Mouse (Mus musculus) R1 (cell line): ENCODE results near the gene Rras2.
A peak's percentile ranks its signal among the peaks of the same experiment; 100 is the strongest.

Experiments
- DNase-seq: peaks from one replicate; pipeline ENCODE4 v3.0.0-alpha.2; 2018; ENCODE audit warnings: low read depth, low spot score

The Rras2 gene

GRCm38 (mm10) chr7:114071851-114072616, 45.5 kb downstream of the Rras2 start:
- no peak for DNase-seq

- no peak for DNase-seq
Measured at GRCm38 (mm10) chr7:114071395-114071794, 46.2 kb downstream of the Rras2 start.

DNA sequence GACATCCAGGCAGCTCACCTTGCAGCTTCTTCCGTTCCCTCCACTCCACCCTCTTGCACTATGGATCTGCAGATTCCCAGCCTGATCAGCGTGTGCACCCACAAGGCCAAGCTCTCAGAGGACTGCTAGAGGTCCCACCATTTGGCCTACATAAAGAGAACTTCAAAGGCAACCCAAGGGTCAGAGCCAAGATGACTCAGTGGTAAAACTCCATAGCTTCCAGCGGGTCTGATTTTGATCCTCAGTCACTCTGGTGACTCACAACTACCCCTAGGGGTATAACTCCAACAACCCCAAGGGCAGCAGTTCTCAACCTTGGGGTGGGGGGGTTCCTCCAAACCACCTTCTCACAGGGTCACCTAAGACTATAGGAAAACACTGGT, 47.1 kb downstream of the Rras2 start:
- DNase-seq: no peak

DNA sequence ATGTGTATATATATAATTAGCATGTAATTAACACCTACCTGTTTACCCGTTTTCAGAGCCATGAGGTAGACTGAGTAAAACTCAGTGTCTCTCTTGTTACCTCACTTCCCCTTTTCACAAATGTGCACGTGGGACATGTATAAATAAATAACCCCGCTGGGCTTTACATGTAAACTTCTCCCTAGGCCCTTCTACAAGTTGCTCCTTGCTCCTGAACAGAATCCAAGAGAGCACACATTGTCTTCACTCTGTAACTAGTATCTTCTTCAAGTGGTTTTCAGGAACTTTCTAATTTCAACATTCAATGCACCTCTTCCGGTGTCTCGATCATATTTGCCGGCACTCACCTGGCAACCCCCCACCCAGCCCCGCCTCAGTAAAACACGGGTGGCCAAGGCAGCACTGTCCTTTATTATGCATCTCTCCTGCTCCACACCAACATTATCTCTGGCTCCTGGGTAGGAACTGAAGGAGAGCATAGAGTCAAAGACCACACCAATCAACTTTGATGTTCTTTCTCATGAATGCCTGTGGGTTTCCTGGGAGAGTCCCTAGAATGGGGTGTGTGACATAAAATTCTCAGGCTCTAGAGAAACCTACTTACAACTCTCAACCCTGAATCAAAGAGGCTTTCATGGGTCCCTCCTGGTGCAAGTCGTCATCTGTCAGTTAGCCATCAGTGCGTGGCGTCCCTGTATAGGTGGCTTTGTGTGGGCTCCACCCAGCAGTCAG, 47.7 kb downstream of the Rras2 start:
- no peak for DNase-seq

DNA sequence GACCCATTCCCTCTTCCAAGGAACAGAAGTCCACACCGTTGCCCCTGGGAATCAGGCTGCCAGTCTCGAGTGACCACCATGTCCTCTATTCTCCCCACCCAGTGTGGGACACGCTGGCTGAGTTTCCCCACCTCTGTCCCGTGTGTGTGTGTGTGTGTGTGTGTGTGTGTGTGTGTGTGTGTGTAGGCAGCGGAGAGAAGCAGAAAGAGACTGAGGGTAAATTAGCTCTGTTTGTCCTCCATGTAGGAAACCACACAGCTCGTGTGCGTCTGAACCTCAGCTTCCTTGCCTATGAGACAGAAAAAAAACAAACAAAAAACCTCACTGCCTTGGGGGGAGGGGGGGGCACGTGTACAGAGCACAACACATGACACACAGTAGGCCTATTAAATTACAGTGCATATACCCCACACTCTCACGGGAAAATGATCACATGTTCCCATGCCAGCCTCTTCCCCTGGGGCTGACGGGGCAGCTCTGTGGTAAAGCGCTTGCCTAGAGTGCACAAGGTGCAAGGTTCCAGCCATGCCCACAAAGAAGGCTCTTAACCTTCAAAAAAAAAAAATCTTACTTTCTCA, 48.5 kb downstream of the Rras2 start:
- DNase-seq: no peak

DNA sequence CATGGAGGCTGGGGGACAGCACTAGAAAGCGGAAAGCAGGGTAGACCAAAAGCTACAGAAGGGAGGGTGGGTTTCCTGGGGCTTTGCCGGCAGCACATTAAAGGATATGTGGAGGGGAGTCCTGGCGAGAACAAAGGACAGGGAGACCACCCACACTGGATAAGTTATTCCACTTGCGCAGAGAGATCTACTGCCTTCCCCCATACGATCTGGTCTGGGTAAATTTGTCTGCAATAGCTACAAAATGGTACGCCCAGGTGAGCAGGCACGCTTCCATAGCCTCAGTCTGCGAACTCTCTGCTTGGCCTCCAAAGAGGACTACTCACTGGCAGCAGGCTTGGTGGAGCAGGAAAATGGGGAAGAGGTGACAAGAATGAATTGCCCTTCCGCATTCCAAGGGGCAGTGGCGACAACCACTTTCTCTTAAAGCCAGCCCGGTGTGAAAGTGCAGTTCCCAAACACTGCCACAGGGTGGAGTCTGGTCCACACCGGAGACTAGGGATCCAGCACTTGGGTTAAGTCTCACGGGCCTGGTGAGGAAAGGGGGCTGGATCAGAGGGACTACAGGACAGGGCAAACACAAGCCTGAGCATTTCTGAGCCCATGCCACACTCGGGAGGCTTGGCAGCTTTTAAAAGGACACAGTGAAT, 50.9 kb downstream of the Rras2 start:
- peak; percentile 88 for DNase-seq

GRCm38 (mm10) chr7:114065407-114066185, 52.0 kb downstream of the Rras2 start:
- DNase-seq: no peak

GRCm38 (mm10) chr7:114063966-114064365, 53.6 kb downstream of the Rras2 start:
- no peak for DNase-seq

DNA sequence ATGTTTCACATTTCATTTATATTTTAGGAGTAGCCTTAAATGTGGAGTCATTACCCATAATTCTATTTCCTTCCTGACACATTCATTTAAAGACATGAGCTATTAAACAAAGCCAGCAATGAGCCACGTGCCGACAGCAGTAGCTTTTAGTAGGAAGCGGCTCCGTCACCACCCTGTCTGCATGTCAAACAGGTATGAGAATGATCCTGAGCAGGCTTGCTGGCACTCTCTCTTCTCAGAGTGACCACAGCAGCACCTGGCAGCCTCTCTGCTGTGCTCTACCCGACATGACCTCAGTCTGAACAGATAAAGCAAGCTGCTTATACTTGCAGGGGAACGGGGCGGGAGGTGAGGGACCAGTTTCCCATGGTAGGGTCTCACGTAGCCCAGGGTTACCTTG, 54.0 kb downstream of the Rras2 start:
- no peak for DNase-seq

GRCm38 (mm10) chr7:114062451-114062850, 55.1 kb downstream of the Rras2 start:
- no peak for DNase-seq

GRCm38 (mm10) chr7:114060445-114060844, 57.1 kb downstream of the Rras2 start:
- peak; percentile 78 for DNase-seq

- no peak for DNase-seq
Measured at GRCm38 (mm10) chr7:114058927-114059441, 58.6 kb downstream of the Rras2 start.

GRCm38 (mm10) chr7:114058166-114058565, 59.4 kb downstream of the Rras2 start:
- no peak for DNase-seq

DNA sequence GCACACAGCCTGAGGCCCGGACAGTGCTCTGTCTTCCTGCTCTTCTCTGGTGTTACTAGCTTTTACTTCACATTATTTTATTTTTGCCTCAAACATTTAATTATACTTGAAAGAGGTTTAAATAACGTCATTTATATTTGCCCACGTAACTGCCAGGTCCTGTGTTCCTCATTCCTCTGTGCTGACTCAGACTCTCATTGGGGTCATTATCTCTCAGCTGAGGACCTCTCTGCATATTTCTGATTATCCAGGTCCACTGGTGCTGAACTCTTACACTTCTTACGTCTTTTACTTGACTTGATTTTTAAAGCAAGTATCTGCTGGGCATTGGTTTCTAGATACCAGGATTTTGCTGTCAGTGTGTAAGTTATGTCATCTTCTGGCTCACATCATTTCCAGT, 63.9 kb downstream of the Rras2 start:
- DNase-seq: no peak

- no peak for DNase-seq
Measured at GRCm38 (mm10) chr7:114045814-114046213, 71.8 kb downstream of the Rras2 start.

DNA sequence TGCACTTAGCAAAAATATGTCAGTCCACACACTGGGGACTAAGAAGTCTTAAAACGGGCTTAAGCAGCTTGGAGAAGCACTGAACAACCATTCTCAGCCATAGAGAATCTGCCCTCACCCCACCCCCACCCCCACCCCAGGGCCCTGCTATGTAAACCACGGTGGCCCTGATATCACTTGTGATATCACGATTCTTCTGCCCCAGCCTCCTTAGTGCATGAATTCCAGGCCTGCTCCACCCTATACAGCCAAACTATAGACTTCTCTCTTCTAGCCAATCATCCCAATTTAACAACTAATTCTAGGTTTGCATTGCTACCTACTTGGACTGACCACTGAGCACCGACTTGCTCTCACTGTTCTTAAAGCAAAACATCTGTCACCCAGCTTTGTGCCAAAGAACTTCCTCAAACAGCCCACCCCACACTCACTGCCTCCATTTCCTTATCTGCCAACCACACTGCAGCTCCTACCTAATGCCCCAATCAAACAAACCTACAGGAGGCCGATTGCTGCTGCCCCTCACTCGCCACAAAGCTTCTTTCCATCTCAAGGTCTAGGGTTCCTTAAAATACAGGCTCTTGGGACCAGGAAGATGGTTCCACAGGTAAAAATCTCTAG, 73.5 kb downstream of the Rras2 start:
- no peak for DNase-seq

- DNase-seq: no peak
Measured at GRCm38 (mm10) chr7:114042973-114043928, 74.3 kb downstream of the Rras2 start.

- DNase-seq: no peak
Measured at GRCm38 (mm10) chr7:114041349-114041748, 76.2 kb downstream of the Rras2 start.

GRCm38 (mm10) chr7:114037237-114037636, 80.3 kb downstream of the Rras2 start:
- no peak for DNase-seq

GRCm38 (mm10) chr7:114029596-114029995, 88.0 kb downstream of the Rras2 start:
- DNase-seq: no peak
